Mouse (Mus musculus): ENCODE measurements around the gene Gm21996. TPM values are rescaled to one million over a fixed set of nuclear protein-coding genes. Genes with fewer than 3 reads are reported as not detected.
"Not testable (repeated sequence)": the region's sequence is repeated elsewhere in the genome, so short reads cannot be mapped to it uniquely, and the experiment has no call there.

The Gm21996 gene
- not detected in 2 replicates for total RNA-seq (2014; rRNA removed)
- not detected in 2 replicates for polyA plus RNA-seq (2015; fragmentation: Nextera tagmentation; extraction: Ambion mirVana)

DNA sequence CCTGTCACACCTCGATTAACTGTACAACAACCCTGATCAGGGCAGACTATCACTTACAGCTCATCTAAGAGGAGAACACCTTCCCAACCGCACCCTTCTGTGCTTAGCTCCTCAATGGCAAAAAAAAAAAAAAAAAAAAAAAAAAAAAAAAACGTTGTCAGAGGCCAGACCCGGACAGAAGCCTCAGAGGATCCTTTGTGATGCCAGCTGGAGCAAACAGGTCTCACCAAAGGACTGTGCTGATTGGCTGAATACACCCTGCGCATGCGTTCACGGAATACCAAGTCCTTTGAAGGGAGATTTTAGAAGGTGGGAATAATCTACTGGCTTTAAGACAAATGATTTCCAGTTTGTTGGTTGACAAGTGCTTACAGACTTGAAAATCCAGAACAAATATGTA is at the start of gene Gm21996:
Gene Gm21996, minus strand, starts transcription at position 101 of the 400 bp plus-strand sequence.
- not testable (repeated sequence) for H3K9me3 ChIP-seq (ENCODE audit: low read length); H3K36me3 ChIP-seq (ENCODE audit: insufficient read depth, low read length); H3K4me2 ChIP-seq (ENCODE audit: low read depth, low read length); ATAC-seq; H3K27me3 ChIP-seq (ENCODE audit: insufficient read depth, low read length); H3K4me3 ChIP-seq (ENCODE audit: low read length); DNase-seq (ENCODE audit: low spot score); H3K9ac ChIP-seq (replicated peaks; ENCODE audit: low read length); H3K4me1 ChIP-seq (ENCODE audit: insufficient read depth, low read length); H3K27ac ChIP-seq
- no CpG with 5 or more reads among the region's 7 CpGs for WGBS
